Mouse (Mus musculus) midbrain, postnatal 0 days (tissue): ENCODE measurements at regions not wholly inside any gene's neighbourhood (a gene's known extent, or its start where the extent isn't known, plus 50 kb on each side); places are given as distances from the start of the nearest gene placed in this dataset.

Source experiments
- ATAC-seq: fragments of 200-750 bp; cut with Nextera tagmentation; 2 replicates; pipeline ENCODE4 v1.8.0; 2017; ENCODE audit warnings: moderate number of reproducible peaks, mild to moderate bottlenecking, moderate TSS enrichment, moderate library complexity; ENCODE audit not compliant: low FRiP score
- DNase-seq: peaks from one replicate; pipeline ENCODE4 v3.0.0-alpha.2; 2015; ENCODE audit warnings: low spot score
- H3K27ac ChIP-seq: fragments of 300-500 bp; sonication (generic); 2 replicates; pipeline ENCODE4 v1.5.1; 2014; ENCODE audit warnings: low read depth, mild to moderate bottlenecking, low read length, mixed read lengths
- H3K27me3 ChIP-seq: fragments of 300-500 bp; sonication (generic); 2 replicates; pipeline ENCODE4 v1.6.1; 2014; ENCODE audit warnings: low read length, control low read depth, mixed read lengths; ENCODE audit not compliant: insufficient read depth
- H3K36me3 ChIP-seq: fragments of 300-500 bp; sonication (generic); 2 replicates; pipeline ENCODE4 v1.6.1; 2014; ENCODE audit warnings: low read length, control low read depth, mixed read lengths; ENCODE audit not compliant: insufficient read depth
- H3K4me1 ChIP-seq: fragments of 300-500 bp; sonication (generic); 2 replicates; pipeline ENCODE4 v1.6.1; 2014; ENCODE audit warnings: mild to moderate bottlenecking, control low read depth, antibody characterized with exemption, low read length, mixed read lengths; ENCODE audit not compliant: insufficient read depth
- H3K4me2 ChIP-seq: fragments of 300-500 bp; sonication (generic); 2 replicates; pipeline ENCODE4 v1.6.1; 2014; ENCODE audit warnings: low read depth, mild to moderate bottlenecking, low read length, mixed read lengths; ENCODE audit not compliant: poor library complexity, severe bottlenecking
- H3K4me3 ChIP-seq: fragments of 300-500 bp; sonication (generic); 2 replicates; pipeline ENCODE4 v1.5.1; 2014; ENCODE audit warnings: low read depth, mild to moderate bottlenecking, low read length, moderate library complexity
- H3K9ac ChIP-seq: fragments of 300-500 bp; sonication (generic); replicated peaks from 2 replicates; pipeline ENCODE4 v1.6.1; 2014; ENCODE audit warnings: mild to moderate bottlenecking, low read length, moderate library complexity, mixed read lengths; ENCODE audit not compliant: poor library complexity, severe bottlenecking
- H3K9me3 ChIP-seq: fragments of 300-500 bp; sonication (generic); 2 replicates; pipeline ENCODE4 v1.6.1; 2016; ENCODE audit warnings: low read length, control low read depth
- CTCF ChIP-seq: IDR thresholded peaks from 2 replicates; pipeline ENCODE4 v1.5.1; 2016; ENCODE audit warnings: antibody characterized with exemption, mild to moderate bottlenecking
- whole genome bisulfite sequencing: fragments of 180-500 bp; shearing (Covaris S2); extraction: QIAGEN DNeasy Blood & Tissue Kit; methylation state at CpG from one replicate; pipeline ENCODE4 v1.1.7; 2014; 5-methylcytosine and 5-hydroxymethylcytosine counted together

- whole genome bisulfite sequencing: 82% methylated on average over 3 of the region's 3 CpGs
- no peaks in the 10 kb centered on the region for H3K4me1 ChIP-seq
- TF ChIP-seq CTCF: no peak
- H3K27me3 ChIP-seq: no peaks in the 10 kb centered on the region
- H3K4me3 ChIP-seq: no peak overlapping the region
- DNase-seq (no peak), ATAC-seq (no peak)
- no peaks in the 10 kb centered on the region for H3K36me3 ChIP-seq
- H3K9ac ChIP-seq: no peak overlapping the region
- H3K4me2 ChIP-seq: no peak overlapping the region
- no peak overlapping the region for H3K27ac ChIP-seq
- no peaks in the 10 kb centered on the region for H3K9me3 ChIP-seq
Measured at GRCm38 (mm10) chr10:19532790-19533189, 59.0 kb upstream of the Ifngr1 start.

GRCm38 (mm10) chr10:19533846-19534245 lies 57.9 kb upstream of the Ifngr1 start:
- ATAC-seq: no peak
- Histone ChIP-seq H3K4me2 (no peak overlapping the region), H3K4me3 (no peak overlapping the region), H3K27me3 (no peaks in the 10 kb centered on the region), H3K9ac (no peak overlapping the region), H3K4me1 (no peaks in the 10 kb centered on the region), H3K9me3 (no peaks in the 10 kb centered on the region), H3K36me3 (no peaks in the 10 kb centered on the region), H3K27ac (no peak overlapping the region)
- TF ChIP-seq CTCF: no peak
- 92% methylated on average over 1 of the region's 1 CpGs for WGBS
- DNase-seq: no peak
